Mouse (Mus musculus) ovary, adult 18-20 months (tissue): ENCODE results near the gene Map3k7.

ENCODE experiments used
- DNase-seq: peaks from one replicate; pipeline ENCODE4 v3.0.0; 2022; ENCODE audit warnings: low spot score, mixed read lengths

Map3k7 gene

GRCm38 (mm10) chr4:32062381-32063059, 98.6 kb downstream of the Map3k7 start:
- DNase-seq: no peak

DNA sequence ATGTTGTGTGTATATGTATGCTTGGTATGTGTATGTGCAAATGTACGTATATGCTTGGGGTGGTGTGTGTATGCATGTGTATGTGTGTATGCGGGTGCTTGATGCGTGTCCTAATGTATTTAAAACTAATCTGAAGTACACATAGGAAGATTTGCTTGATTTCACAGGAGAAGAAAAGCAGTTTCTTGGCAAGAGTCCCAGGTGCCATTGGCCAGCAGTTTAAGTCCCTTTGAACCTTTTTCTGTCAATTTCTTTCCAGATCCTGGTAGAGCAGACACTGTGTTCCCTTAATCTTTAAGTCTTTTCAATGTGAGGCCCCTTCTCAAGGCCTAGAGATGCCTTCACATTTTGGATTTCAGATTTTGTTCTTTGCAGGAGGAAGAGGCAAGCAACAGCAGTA, 99.4 kb downstream of the Map3k7 start:
- no peak for DNase-seq
